Mouse (Mus musculus): Measurements from ENCODE around the gene Tfdp2.
"Not testable (repeated sequence)": the region's sequence is repeated elsewhere in the genome, so short reads cannot be mapped to it uniquely, and the experiment has no call there.

The Tfdp2 gene

DNA sequence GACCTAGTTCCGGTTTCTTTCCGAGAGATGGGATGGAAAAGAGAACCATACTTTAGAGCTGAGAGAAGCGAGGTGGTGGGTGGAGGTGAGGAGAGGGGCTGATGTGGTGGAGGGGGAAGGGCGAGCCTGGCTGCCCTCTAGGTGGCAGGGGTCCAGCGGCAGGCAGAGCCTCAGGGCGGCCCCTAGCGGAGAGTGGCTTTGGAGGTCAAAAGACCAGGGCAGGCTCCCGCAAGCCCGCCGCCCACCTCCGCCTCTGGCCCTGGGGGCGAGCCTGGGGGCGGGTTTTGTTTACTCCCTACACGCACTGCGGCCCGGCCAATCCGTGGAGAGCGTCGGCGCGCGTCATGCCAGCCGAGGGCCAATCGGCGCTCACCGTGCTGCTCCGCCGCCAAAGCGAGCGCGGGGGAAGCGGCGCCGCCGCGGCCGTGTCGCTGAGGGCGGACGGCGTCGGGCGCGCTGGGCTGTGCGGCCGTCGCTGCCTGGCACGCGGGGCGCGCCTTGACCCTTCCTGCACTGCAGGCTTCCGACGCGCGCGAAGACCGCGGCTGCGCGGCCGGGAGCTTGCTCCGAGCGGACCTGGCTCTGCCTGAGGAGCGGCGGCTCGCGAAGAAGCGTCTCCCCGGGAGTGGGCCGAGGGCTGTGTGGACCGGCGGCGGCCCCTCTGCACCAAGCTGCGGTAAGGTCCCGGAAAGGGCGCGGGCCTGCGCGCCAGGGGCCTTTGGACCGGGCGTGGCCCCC lies at the start of gene Tfdp2:
TSS of gene Tfdp2 (plus strand) at position 391 of the 738 bp plus-strand sequence.
- DNase-seq: peak; percentile 92

DNA sequence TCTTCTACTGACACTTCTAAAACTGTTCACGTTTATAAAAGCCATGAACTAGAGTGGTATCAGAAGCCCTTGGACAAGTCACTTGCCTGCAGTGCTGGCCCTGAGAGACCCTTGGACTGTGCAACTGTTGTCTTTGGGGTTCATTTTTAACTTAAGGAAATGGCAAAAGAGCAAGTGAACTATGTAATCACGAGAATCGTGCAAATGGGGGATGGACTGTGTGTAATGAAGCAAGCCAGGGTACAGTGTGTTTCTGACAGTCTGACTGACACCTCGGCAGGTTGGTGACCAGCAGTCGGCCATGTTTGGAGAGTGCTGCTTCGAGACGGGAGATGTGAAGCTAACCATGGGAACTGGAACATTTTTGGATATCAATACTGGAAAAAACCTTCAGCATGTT lies 43.3 kb upstream of the Tfdp2 start:
- no peak for DNase-seq

DNA sequence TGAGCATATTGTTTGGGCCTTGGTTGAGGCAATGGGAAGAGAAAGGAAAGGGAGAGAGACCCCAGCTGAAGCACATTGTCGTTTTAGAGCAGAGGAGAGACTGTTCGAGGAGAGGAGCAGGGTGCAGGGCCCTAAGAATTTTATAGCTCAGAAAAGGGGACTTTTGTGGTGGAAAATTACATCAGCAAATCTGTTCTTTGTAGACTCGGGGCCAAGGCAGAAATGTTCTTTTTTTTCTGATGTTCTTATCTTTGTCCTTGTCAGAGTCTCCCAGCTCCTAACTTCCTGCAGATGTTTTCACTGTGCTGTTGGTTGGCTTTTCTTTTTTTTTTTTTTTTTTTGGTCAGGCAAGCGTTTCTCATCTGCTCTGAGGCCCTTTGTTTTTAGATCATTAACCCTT lies 37.6 kb upstream of the Tfdp2 start:
- DNase-seq: no peak

DNA sequence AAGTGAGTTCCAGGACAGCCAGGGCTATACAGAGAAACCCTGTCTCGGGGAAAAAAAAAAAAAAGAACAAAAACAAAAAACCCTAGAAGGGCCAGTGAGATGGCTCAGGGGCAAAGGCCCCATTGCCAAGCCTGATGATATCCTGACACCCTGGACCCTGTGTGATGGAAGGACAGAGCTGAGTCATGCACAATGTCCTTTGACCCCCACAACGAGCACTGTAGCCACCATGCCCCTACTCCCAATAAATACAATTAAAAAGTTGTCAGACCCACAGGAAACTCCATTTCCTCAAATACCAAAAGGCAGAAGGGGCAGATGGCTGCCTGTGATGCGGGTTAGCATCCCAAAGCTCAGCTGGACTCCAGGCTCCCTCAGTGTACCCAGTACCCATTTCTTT lies 37.0 kb upstream of the Tfdp2 start:
- no peak for DNase-seq

DNA sequence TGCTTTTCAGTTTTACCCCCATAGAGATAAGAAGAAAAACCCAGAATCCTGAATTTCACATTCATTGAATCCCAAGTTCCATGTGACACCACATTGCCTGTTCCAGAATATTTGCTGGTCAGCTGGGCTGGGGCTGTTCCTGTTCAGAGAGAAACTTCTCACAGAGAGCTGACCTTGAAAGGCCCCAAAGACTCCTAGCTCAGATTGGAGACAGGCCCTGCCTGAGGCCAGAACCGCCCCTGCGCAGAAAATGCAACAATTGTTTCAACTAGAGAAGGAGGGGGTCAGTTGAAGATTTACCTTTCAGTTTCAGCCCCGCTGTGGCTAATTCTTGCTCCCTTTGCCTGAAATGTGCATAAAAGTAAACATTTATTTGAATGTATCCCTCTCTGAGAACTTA lies 35.3 kb upstream of the Tfdp2 start:
- DNase-seq: no peak

DNA sequence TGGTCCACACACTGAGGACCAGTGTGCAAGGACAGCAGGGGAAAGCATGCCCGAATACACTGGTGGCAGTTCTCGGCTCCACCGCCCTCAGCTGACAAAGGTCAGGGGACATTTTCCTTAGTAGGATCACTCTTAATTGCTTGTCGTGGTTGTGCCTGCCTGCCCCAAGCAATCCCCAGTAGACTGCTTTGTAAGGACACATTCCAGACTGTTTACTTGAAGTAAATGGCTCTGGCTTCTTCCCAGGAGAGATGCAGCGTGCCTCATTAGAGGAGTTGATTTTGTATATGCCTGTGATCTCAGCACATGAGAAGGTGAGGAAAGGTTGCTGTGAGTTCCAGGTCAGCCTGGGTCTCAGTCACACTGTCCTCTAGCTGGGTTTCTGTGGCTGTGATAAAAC lies 33.7 kb upstream of the Tfdp2 start:
- no peak for DNase-seq

DNA sequence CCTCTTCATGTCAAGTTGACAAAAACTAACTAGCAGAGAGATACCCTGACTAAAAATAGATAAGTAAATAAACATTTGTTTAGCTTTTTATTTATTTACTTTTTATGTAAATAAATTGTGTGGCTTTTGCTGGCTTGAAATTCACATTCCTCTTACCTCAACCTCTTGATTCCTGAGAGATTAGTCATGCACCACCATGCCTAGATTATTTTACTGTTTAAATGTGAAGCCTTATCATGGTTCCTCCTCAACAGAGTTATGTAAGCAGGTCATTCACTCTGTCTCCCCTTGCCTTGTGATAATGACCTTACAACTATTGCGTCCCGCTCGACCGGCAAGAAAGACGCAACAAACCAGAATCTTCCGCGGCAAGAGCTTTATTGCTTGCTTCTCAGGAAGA lies 32.6 kb upstream of the Tfdp2 start:
- DNase-seq: no peak

DNA sequence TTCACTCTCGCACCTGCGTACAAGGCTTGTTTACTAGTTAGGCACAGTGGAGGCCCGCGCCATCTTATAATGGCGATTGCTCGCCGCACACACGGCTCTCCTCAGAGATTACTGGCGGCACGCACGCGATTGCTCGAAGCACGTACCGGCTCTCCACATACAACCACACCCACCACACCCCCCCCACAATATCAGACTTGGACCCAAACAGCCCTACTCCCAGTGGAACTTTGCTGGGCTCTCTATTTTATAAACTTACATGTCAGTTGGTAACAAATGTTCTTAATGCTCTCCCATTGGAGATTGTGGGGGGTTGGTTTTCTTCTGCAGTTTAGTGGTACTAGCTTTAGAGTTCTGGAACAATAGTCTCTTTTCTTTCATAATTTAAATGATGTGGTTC lies 32.1 kb upstream of the Tfdp2 start:
- DNase-seq: not testable (repeated sequence)

DNA sequence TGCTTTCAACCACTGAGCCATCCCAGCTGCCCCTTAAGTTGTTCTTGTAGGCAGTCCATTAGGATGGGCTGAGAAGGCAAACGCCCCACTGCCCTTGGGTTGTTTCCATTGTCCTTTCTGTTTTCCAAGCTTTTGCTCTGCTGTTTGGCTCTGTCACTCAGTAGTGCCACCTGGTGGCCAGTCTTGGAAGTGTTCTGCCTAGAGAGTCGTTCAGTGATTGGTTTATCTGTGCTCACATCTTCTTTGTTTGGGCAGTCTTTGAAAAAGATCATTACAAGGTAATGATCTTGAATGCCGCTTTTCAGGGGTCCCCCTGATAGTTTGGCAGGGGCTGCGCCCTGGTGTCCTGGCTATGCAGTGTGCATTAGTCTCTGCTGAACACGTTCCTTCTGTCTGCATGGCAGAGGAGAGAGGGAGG lies 28.9 kb upstream of the Tfdp2 start:
- peak; percentile 24 for DNase-seq

DNA sequence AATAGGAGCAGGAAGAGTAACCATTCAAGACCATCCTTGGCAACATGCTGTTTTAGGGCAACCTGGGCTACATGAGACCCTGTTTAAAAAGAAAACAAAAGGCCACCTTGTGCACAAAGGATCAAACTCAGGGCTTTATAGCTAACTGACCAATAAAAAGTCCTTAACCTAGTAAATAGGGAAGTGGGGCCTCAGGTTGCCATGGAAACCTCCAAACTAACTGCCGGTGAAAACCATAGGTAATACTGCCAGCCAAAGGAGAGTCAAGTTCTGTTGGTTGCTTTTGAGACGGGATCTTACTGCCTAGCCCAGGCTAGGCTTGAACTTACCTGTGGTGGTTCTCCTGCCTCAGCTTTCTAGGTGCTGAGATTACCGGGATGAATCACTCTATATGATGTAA lies 25.5 kb upstream of the Tfdp2 start:
- no peak for DNase-seq

DNA sequence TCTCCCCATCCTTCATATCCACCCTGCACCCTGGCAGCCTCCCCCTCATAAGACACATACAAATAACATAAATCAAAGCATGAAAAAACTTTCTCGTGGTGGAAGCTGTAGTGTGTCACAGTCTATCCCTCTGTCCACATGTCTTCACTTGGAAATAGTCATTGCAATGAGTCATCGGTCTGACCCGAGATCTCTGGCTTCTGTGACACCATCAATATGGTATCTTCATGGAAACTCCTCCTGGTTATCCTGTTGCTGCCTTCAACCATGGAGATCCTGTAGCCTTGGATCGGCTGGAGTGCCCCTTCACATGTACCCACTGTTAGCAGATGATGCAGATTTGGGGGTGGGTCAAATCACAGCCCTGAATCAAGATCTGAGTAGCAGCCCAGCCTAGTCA lies 11.2 kb upstream of the Tfdp2 start:
- DNase-seq: no peak

DNA sequence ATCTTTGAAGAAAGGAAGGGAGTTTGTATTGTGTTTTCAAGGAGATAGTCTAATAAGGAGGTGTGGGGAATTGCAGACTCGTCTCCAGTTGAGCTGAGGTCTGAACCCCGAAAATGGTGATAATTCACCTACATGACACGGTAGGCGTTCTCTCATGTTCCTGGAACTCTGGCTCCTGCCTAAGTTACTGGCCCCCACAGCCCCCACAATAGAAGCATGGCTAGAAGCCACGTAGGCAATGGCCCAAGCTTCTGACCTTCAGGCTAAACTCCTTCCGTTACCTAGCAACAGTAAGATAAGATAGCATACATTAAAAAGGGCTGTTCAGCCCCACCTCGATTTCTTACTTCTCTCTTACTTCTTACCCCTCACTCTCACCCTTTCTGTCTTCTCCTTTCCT lies 9.4 kb upstream of the Tfdp2 start:
- no peak for DNase-seq

DNA sequence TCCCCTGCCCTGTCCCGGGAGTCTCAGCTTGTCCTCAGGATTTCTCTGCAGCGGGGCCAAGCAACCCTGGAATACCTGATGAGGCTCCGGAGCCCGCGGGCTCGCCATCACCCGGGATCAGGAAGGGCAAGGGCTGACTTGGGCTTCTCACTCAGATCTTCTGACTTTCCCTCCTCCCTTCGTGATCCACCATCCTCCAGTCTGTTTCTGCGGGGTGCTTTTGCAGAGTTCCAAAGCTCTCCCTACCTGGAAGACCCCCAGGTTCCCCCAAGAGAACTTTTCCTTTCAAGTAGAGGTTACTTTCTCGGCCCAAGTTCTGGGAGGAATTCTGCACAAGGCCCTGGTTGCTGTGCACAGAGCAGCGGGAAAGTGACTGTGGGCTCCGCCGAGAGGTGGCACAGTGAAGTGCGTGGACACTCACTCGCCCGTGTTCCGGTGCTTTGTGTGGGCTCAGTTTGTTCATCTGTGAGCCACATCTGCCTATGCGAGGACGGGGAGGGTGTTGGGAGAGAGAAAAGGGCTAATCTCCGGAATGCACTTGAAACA lies 634 bp downstream of the Tfdp2 start:
- peak; percentile 81 for DNase-seq

DNA sequence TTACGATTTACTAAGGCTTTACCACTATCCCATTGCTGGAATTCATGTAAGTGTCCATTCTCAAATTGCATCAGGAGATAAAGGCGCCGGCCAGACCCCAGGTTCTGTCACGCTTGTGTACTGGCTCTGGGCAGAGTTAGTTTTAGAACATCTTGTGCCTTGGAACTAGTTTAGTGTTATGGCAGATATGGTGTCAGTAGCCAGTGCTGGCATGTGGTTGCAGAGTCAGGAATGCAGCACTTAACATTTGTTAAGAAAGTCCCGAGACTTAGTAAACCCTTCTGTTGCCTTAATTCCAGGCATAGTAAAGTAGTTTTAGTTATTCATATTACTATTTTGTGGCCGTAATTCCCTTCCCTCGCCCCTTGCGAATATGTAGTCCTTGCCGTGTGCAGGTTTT lies 1.7 kb downstream of the Tfdp2 start:
- no peak for DNase-seq

DNA sequence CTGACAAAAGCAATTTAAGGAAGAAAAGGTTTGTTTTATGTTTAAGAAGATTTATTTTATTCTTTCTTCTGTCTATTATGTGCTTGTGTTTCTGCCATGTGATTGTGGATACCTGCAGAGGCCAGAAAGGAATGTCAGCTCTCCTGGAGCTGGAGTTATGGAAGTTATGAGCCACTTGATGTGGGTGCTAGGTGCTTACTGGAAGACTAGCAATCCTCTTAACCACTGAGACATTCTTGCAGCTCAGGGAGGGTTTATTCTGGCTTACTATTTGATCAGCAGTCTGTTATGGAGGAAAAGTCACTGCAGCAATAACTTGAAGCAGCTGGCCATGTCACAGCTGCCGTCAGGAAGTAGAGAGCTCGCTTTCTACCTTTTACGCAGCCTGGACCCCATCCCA lies 7.6 kb downstream of the Tfdp2 start:
- no peak for DNase-seq

DNA sequence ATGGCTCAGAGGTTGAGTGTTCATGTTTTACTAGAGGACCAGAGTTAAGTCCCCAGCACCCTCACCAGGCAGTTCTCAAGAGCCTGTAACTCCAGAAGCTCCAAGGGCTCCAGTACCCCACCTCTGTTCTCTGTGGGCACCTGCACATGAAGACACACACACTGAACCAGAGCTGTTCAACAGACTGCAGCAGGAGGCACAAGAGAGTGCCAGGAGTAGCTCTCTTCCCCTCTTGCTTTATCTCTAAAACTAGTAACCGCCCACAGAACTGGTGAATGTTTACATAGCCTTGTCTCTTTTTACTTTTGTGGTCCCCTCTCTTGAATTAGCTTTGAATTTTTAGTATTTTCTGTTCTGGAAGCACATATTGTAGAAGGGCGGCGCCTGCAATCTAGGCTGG lies 11.4 kb downstream of the Tfdp2 start:
- no peak for DNase-seq

DNA sequence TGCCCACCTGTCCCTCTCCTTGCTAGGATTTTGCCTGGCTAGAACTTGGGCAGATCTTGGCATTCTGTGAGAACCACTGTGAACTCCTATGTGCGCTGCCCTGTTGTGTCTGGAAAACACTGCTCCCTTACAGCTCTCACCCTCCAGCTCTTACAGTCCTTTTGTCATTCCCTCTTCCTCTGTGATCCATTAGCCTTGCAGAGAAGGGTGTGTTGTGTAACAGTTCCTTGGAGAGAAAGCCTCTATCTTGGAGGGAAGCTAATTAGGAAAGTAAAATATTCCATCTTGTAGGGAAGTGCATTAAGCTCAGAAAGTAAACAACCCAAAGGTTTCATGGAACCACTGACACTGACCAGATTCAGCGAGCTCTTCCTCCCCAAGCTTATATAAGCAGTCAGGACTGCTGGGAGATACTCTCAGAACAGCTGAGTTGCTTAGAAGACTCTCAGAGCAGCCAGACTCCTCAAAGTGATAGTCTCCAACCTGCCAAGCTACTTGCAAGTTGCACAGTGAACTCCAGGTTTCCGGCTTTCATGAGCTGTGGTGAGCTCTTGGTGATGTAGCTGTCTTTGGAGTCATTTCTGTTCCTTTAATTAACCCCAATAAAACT lies 17.1 kb downstream of the Tfdp2 start:
- DNase-seq: no peak

DNA sequence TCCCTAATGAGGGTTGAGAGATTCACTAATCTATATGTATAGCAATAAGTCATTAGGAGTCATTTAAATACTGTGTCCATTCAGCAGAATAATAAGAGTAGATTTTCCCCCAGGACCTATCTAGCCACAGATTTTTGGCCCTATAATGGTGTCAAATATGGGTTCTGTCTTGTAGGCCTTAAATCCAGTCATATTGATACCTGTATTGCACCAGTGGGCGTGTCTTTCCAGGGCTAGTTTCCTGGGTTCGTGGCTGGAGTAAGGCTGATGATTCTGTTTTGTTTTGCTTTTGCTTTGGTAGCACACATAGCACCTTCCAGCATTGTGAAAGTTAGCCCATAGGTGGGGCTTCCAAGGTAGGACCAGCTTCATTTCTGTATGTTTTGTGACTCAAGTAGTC lies 18.1 kb downstream of the Tfdp2 start:
- DNase-seq: no peak

DNA sequence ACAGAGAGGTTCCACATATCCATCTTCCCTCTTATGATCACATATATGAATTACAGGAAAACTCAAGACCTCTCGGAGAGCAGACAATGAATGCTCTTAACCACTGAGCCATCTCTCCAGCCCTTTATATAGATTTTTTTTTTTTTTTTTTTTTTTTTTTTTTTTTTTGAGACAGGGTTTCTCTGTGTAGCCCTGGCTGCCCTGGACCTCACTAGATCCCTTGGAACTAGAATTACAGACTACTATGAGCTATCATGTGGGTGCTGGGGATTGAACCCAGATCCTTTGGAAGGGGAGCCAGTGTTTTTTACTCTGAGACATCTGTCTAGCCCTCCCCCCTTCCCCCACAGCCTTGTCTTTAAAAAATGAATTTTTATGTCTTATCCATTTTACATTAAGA lies 21.2 kb downstream of the Tfdp2 start:
- DNase-seq: no peak

DNA sequence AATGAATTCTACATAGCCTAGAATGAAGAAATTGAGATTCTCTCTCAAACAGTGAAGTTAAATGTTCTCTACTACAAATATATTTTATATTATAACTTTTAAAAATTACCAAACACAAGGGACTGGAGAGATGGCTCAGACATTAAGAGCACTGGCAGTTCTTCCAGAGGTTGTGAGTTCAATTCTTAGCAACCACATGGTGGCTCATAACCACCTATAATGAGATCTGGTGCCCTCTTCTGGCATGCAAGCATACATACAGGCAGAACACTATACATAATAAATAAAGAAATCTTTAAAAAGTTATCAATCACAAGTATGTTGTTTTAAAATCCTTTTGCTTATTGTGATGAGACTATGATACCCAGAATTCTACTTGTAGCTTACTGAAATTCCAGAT lies 21.7 kb downstream of the Tfdp2 start:
- DNase-seq: no peak

DNA sequence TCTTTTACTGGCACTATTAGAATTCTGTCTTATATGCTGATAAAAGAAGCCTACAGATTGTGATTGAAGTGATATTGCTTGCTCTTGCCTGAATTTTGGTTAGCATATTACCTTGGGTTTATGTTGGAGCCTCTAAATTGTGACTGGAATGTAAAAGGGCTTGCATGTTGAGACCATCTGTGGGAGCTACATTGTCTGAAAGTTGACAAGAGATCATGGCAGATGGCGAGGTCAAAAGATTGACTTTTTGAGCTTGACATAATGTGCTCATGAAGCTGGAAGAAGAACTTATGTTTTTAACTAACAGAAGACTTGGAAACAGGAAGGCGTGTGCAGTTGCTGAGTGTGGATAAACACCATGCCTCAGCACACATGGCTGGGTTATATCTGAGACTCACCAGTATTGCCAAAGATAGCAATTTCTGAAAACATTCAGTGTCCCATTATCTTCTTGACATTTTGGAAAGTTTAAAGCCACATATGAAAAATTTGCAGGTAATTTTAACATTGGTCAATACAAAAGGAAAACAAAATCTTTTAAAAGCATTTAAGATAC lies 23.1 kb downstream of the Tfdp2 start:
- DNase-seq: no peak

DNA sequence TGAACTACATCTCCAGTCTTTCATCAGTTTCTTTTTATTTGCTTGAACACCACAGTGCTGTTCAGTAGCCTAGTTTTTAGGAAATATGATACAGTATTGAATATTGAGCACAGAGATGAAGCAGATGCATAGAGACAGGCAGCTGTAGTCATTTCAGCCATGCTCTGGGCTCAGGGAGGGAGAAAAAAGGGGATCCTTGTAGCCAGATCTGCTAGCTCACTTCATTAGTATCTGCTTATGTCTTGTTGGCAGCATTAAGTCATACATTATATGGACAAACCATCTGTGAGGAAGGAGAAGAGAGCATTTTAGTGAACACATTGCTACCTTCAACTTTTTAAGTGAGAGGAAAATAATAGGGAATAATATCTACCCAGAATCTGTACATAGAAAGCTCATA lies 24.3 kb downstream of the Tfdp2 start:
- no peak for DNase-seq

DNA sequence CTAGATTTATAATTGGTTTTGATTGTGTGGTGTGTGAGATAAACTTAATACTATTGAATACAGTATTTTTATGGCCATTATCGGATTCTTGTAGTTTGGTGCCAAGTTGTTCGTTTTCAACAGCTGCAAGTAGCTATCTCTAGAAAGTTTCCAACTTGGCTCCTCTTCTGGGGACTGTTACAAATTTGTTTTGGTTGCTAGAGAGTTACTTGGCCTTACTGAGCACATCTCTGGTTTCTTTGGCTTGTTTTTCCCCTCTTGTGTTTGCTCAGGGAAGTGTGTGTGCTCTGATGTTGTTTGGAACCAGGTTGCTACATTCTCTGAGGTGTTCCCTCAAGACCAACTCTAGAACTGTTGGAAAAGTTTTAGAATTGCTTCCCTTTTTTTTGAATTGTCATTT lies 27.2 kb downstream of the Tfdp2 start:
- DNase-seq: no peak

DNA sequence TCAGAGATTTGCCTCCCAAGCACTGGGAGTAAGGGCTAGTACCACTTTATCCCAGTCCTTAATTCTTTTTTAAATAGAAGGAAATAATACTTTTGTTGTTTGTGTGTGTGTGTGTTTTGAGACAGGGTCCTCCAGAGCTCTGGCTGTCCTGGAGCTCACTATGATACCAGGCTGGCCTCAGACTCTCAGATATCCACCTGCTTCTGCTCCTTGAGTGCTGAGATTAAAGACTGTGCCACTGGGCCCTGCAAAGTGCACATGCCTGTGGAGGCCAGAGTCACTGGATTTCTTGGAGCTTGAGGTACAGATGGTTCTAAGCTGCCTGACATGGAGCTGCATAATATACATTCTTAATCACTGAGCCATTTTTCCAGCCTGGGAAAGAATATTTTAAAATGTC lies 32.2 kb downstream of the Tfdp2 start:
- no peak for DNase-seq

Data from right cerebral cortex, adult 18-20 months (tissue).